Mouse (Mus musculus): ENCODE measurements around the gene Rai1. TPM values are rescaled to one million over a fixed set of nuclear protein-coding genes. Genes with fewer than 3 reads are reported as not detected.

Rai1 gene
- polyA plus RNA-seq, 1 experiment from 2014 or later: 30.6 TPM

DNA sequence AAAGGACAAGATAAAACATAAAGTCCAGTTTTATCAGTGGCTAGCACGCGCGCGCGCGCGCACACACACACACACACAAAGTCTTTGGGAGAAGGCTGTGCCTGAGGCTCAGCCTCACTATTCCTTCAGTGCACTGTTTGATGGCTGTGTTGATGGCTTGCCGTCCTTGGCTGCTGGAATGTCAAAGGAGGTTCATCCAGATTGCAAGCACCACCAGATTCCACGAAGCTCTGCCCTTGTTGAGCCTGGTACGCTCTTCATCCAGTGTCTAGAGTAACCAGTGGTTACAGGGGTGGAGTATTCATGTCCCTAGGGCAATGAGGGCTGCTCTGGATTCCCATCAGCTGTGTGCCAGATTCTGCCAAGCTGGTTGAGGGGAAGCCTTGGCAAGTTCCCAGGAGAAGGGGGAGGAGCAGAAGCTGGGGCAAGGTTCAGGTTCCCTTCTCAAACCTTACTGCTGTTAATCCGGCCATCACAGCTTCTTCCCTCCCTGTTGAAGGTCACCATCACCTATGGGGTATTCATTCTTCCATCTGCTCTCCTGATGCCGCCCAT lies 77.4 kb downstream of the Rai1 start:
- no peak for ATAC-seq (ENCODE audit: insufficient number of reproducible peaks, insufficient read depth, low FRiP score, low read depth)
- H3K4me3 ChIP-seq (ENCODE audit: low read depth, low read length): no peak overlapping the region
- no peak overlapping the region for H3K4me2 ChIP-seq (replicated peaks; ENCODE audit: low read depth, low read length)
- H3K9me3 ChIP-seq (ENCODE audit: control insufficient read depth, low read depth, low read length): no peaks in the 10 kb centered on the region
- H3K27me3 ChIP-seq (ENCODE audit: control insufficient read depth, insufficient read depth, low read length): no peaks in the 10 kb centered on the region
- peak overlapping the region; percentile 28; the same call in 1 of the 2 replicates for H3K27ac ChIP-seq (ENCODE audit: low read length)
- no peak overlapping the region for H3K9ac ChIP-seq (replicated peaks; ENCODE audit: low read depth, low read length)
- peaks cover 69% of the 10 kb centered on the region for H3K4me1 ChIP-seq (ENCODE audit: control insufficient read depth, insufficient read depth, low read length)
- WGBS: 77% methylated on average over 12 of the region's 12 CpGs
- peaks cover 21% of the 10 kb centered on the region for H3K36me3 ChIP-seq (ENCODE audit: control insufficient read depth, insufficient read depth, low read length)

DNA sequence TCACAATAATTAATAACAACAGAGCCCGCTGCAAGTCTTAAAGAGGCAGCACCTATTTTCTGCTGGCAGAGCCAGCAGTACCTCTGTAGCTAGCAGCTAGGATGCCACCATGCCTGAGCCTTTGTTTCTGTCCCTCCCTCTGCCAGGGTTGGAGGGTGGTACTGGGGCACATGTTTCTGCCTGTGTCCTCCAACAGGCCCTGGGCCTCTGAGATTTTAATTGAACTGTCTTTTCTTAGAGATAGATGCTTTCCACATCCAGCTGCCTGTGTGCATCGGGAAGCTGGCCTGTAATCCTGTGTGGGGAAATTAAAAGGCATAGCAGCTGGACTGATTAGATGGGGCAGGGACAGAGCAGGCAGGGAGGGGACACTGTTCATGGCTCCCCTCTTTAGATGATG lies 77.9 kb downstream of the Rai1 start:
- H3K27me3 ChIP-seq (ENCODE audit: control insufficient read depth, insufficient read depth, low read length): no peaks in the 10 kb centered on the region
- H3K36me3 ChIP-seq (ENCODE audit: control insufficient read depth, insufficient read depth, low read length): peaks cover 27% of the 10 kb centered on the region
- WGBS: 39% methylated on average over 2 of the region's 2 CpGs
- H3K9ac ChIP-seq (replicated peaks; ENCODE audit: low read depth, low read length): no peak overlapping the region
- no peaks in the 10 kb centered on the region for H3K9me3 ChIP-seq (ENCODE audit: control insufficient read depth, low read depth, low read length)
- H3K4me3 ChIP-seq (ENCODE audit: low read depth, low read length): no peak overlapping the region
- H3K27ac ChIP-seq (ENCODE audit: low read length): peak overlapping the region; percentile 28; the same call in 1 of the 2 replicates
- no peak overlapping the region for H3K4me2 ChIP-seq (replicated peaks; ENCODE audit: low read depth, low read length)
- peaks cover 63% of the 10 kb centered on the region for H3K4me1 ChIP-seq (ENCODE audit: control insufficient read depth, insufficient read depth, low read length)
- no peak for ATAC-seq (ENCODE audit: insufficient number of reproducible peaks, insufficient read depth, low FRiP score, low read depth)

DNA sequence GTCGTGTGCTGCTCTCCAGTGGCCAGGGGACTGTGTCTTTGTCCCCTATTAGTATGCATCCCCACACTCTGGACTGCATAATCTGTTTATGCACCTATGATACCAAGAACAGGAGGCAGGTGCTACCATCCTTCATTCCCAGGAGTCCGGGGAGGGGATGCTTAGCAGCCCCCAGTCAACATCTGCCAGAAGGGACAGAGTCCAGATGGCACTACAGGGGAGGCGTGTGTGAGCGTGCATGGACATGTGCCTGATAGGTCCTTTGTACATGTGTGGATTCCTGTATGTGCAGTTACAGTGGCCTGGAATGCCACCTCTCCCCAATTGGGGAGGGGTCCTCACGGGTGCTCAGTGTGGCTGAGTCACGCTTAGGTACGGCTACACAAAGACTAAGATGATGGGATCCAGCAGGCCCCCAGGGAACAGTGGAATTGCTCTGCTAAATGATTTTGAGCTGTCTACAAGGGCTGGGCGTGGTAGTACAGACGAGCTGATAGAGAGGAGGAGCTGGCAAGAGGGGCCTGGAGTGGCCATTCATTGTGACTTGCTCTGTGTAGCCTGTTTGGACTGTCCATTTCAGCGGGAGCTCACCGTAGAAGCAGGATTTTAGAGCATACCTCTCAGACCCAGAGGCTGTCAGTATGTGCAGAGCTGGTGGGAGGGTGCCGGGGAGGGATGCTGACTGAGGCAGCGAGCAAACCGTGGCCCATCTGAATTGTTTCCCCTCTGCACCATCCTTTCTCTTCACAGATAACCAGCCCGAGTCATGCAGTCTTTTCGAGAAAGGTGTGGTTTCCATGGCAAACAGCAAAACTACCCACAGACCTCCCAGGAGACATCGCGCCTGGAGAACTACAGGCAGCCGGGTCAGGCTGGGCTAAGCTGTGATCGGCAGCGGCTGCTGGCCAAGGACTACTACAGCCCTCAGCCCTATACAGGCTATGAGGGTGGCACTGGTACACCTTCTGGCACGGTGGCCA lies 79.8 kb downstream of the Rai1 start:
- H3K36me3 ChIP-seq (ENCODE audit: control insufficient read depth, insufficient read depth, low read length): peaks cover 46% of the 10 kb centered on the region
- H3K27me3 ChIP-seq (ENCODE audit: control insufficient read depth, insufficient read depth, low read length): no peaks in the 10 kb centered on the region
- no peak overlapping the region for H3K9ac ChIP-seq (replicated peaks; ENCODE audit: low read depth, low read length)
- H3K4me1 ChIP-seq (ENCODE audit: control insufficient read depth, insufficient read depth, low read length): peaks cover 49% of the 10 kb centered on the region
- no peak overlapping the region for H3K4me2 ChIP-seq (replicated peaks; ENCODE audit: low read depth, low read length)
- no peak overlapping the region for H3K4me3 ChIP-seq (ENCODE audit: low read depth, low read length)
- ATAC-seq (ENCODE audit: insufficient number of reproducible peaks, insufficient read depth, low FRiP score, low read depth): no peak
- H3K9me3 ChIP-seq (ENCODE audit: control insufficient read depth, low read depth, low read length): no peaks in the 10 kb centered on the region
- H3K27ac ChIP-seq (ENCODE audit: low read length): peak overlapping the region; percentile 58; the same call in 1 of the 2 replicates
- 49% methylated on average over 22 of the region's 22 CpGs for WGBS

DNA sequence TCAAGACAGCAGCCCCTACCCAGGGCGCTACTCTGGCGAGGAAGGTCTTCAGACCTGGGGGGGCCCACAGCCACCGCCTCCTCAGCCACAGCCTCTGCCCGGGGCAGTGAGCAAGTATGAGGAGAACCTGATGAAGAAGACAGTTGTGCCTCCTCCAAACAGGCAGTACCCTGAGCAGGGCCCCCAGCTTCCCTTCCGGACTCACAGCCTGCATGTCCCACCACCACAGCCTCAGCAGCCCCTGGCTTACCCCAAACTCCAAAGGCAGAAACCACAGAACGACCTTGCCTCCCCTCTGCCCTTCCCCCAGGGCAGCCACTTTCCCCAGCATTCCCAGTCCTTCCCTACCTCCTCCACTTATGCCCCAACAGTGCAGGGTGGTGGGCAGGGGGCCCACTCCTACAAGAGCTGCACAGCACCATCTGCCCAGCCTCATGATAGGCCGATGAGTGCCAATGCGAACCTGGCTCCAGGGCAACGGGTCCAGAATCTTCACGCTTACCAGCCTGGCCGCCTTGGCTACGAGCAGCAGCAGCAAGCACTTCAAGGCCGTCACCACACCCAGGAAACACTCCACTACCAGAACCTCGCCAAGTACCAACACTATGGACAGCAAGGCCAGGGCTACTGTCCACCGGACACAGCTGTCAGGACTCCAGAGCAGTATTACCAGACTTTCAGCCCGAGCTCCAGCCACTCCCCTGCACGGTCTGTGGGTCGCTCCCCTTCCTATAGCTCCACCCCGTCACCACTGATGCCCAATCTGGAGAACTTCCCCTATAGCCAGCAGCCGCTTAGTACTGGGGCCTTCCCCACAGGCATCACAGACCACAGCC lies 80.8 kb downstream of the Rai1 start:
- Histone ChIP-seq H3K9ac (replicated peaks; ENCODE audit: low read depth, low read length) (no peak overlapping the region), H3K27ac (ENCODE audit: low read length) (0 out of 2 replicates have a peak overlapping the region, but pooled peaks have one; percentile 2), H3K27me3 (ENCODE audit: control insufficient read depth, insufficient read depth, low read length) (no peaks in the 10 kb centered on the region), H3K4me2 (replicated peaks; ENCODE audit: low read depth, low read length) (no peak overlapping the region), H3K36me3 (ENCODE audit: control insufficient read depth, insufficient read depth, low read length) (peaks cover 56% of the 10 kb centered on the region), H3K9me3 (ENCODE audit: control insufficient read depth, low read depth, low read length) (no peaks in the 10 kb centered on the region), H3K4me1 (ENCODE audit: control insufficient read depth, insufficient read depth, low read length) (peaks cover 43% of the 10 kb centered on the region), H3K4me3 (ENCODE audit: low read depth, low read length) (no peak overlapping the region)
- ATAC-seq (ENCODE audit: insufficient number of reproducible peaks, insufficient read depth, low FRiP score, low read depth): no peak
- 73% methylated on average over 20 of the region's 20 CpGs for WGBS

DNA sequence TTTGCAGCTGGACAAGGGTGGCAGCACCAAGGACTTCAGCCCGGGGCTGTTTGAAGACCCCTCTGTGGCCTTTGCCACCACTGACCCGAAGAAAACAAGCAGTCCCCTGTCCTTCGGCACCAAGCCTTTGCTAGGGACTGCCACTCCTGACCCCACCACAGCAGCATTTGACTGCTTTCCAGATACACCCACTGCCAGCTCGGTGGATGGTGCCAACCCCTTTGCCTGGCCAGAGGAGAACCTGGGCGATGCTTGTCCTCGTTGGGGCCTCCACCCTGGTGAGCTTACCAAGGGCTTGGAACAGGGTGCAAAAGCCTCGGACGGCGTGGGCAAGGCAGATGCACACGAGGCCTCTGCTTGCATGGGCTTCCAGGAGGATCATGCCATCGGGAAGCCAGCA lies 82.3 kb downstream of the Rai1 start:
- Histone ChIP-seq H3K36me3 (ENCODE audit: control insufficient read depth, insufficient read depth, low read length) (peaks cover 70% of the 10 kb centered on the region), H3K9ac (replicated peaks; ENCODE audit: low read depth, low read length) (no peak overlapping the region), H3K9me3 (ENCODE audit: control insufficient read depth, low read depth, low read length) (no peaks in the 10 kb centered on the region), H3K4me2 (replicated peaks; ENCODE audit: low read depth, low read length) (no peak overlapping the region), H3K4me3 (ENCODE audit: low read depth, low read length) (no peak overlapping the region), H3K27ac (ENCODE audit: low read length) (no peak overlapping the region), H3K27me3 (ENCODE audit: control insufficient read depth, insufficient read depth, low read length) (no peaks in the 10 kb centered on the region), H3K4me1 (ENCODE audit: control insufficient read depth, insufficient read depth, low read length) (peaks cover 30% of the 10 kb centered on the region)
- WGBS: 82% methylated on average over 11 of the region's 11 CpGs
- ATAC-seq (ENCODE audit: insufficient number of reproducible peaks, insufficient read depth, low FRiP score, low read depth): no peak

DNA sequence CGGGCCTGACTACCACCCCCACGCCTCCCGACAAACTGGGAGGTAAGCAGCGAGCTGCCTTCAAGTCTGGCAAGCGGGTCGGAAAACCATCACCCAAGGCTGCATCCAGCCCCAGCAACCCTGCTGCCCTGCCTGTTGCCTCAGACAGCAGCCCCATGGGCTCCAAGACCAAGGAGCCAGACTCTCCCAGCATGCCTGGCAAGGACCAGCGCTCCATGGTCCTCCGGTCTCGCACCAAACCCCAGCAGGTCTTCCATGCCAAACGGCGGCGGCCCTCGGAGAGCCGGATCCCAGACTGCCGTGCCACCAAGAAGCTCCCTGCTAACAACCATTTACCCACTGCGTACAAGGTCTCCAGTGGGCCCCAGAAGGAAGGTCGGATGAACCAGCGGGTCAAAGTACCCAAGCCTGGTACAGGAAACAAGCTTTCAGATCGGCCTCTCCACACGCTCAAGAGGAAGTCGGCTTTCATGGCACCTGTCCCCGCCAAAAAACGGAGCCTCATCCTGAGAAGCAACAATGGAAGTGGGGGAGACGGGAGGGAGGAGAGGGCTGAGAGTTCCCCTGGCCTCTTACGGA lies 83.6 kb downstream of the Rai1 start:
- Histone ChIP-seq H3K27me3 (ENCODE audit: control insufficient read depth, insufficient read depth, low read length) (no peaks in the 10 kb centered on the region), H3K4me2 (replicated peaks; ENCODE audit: low read depth, low read length) (no peak overlapping the region), H3K4me1 (ENCODE audit: control insufficient read depth, insufficient read depth, low read length) (peaks cover 17% of the 10 kb centered on the region), H3K9ac (replicated peaks; ENCODE audit: low read depth, low read length) (no peak overlapping the region), H3K4me3 (ENCODE audit: low read depth, low read length) (no peak overlapping the region), H3K36me3 (ENCODE audit: control insufficient read depth, insufficient read depth, low read length) (peaks cover 73% of the 10 kb centered on the region), H3K27ac (ENCODE audit: low read length) (no peak overlapping the region), H3K9me3 (ENCODE audit: control insufficient read depth, low read depth, low read length) (no peaks in the 10 kb centered on the region)
- ATAC-seq (ENCODE audit: insufficient number of reproducible peaks, insufficient read depth, low FRiP score, low read depth): no peak
- 87% methylated on average over 25 of the region's 25 CpGs for WGBS

DNA sequence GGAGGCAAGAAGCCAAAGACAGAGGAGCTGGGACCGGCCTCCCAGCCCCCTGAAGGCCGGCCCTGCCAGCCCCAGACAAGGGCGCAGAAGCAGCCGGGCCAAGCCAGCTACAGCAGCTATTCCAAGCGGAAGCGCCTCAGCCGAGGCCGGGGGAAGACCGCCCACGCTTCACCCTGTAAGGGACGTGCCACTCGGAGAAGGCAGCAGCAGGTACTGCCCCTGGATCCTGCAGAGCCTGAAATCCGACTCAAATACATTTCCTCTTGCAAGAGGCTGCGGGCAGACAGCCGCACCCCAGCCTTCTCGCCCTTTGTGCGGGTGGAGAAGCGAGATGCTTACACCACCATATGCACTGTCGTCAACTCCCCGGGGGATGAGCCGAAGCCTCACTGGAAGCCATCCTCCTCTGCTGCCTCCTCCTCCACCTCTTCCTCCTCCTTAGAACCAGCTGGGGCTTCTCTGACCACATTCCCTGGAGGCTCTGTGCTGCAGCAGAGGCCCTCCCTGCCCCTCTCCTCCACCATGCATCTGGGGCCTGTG lies 84.8 kb downstream of the Rai1 start:
- H3K9me3 ChIP-seq (ENCODE audit: control insufficient read depth, low read depth, low read length): 0 out of 2 replicates have a peak, but pooled peaks cover 3% of the 10 kb centered on the region
- WGBS: 77% methylated on average over 21 of the region's 21 CpGs
- H3K4me2 ChIP-seq (replicated peaks; ENCODE audit: low read depth, low read length): no peak overlapping the region
- peaks cover 5% of the 10 kb centered on the region for H3K4me1 ChIP-seq (ENCODE audit: control insufficient read depth, insufficient read depth, low read length)
- H3K9ac ChIP-seq (replicated peaks; ENCODE audit: low read depth, low read length): no peak overlapping the region
- H3K36me3 ChIP-seq (ENCODE audit: control insufficient read depth, insufficient read depth, low read length): peaks cover 85% of the 10 kb centered on the region
- no peak overlapping the region for H3K4me3 ChIP-seq (ENCODE audit: low read depth, low read length)
- H3K27me3 ChIP-seq (ENCODE audit: control insufficient read depth, insufficient read depth, low read length): no peaks in the 10 kb centered on the region
- no peak for ATAC-seq (ENCODE audit: insufficient number of reproducible peaks, insufficient read depth, low FRiP score, low read depth)
- no peak overlapping the region for H3K27ac ChIP-seq (ENCODE audit: low read length)
